8 mouse cellular contexts compared by ENCODE assay signal in the genomic region with DNA sequence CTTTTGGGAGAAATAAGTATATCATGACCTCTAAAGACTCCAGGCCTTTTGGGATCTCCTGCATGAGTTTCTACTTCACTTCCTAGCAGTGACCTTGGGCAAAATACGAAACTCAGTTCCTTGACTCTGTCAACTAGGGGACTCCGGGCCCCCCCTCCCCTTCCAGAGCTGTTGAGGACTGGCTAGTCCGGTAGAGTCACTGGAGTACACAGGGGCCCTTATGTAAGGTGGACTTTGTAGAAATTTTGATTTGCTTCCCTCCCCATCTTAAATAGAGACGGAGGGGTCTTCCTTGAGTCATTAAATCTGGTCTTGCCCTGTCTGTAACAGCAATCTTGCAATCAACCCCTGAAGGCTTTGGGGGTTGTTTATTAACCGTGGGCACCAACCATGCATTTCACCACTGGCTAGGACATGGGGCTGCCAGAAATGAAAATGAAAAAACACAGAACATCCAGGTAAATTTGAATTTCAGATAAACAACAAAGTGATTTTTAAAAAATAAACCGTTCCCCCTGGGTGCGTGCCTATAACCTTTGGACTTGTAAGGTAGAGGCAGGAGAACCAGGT. TPM values are rescaled to one million over a fixed set of nuclear protein-coding genes. Genes with fewer than 3 reads are reported as not detected.
DNase-seq lines count a peak whose midpoint lies in the region; ATAC-seq and TF ChIP-seq lines count a peak whose summit lies in the region.

No protein-coding gene starts in this region.

- peak overlapping the region; percentile 93 for H3K27ac ChIP-seq in liver, adult 2 months (replicated peaks; ENCODE audit: insufficient read depth, low read depth, low read length)
- H3K27ac ChIP-seq in forebrain, embryonic 15.5 days (replicated peaks) = peak overlapping the region; percentile 100
- H3K27ac ChIP-seq in neural tube, embryonic 14.5 days (ENCODE audit: low read depth, low read length) = peak overlapping the region; percentile 98

- H3K27me3 ChIP-seq in liver, adult 2 months (ENCODE audit: control insufficient read depth, insufficient read depth, low read length) = no peaks in the 10 kb centered on the region
- H3K27me3 ChIP-seq in forebrain, embryonic 15.5 days = no peaks in the 10 kb centered on the region
- no peaks in the 10 kb centered on the region for H3K27me3 ChIP-seq in neural tube, embryonic 14.5 days (ENCODE audit: control insufficient read depth, insufficient read depth, low read length)

- H3K4me2 ChIP-seq in forebrain, embryonic 15.5 days (replicated peaks) = peak overlapping the region; percentile 75
- peak overlapping the region; percentile 90 for H3K4me2 ChIP-seq in neural tube, embryonic 14.5 days (ENCODE audit: low read depth, low read length)

- no peak for TF ChIP-seq POLR2A in liver, adult 2 months (IDR thresholded peaks at IDR 0.05; ENCODE audit: extremely low read depth, insufficient read depth, low read length)

- H3K9me3 ChIP-seq in forebrain, embryonic 15.5 days = no peaks in the 10 kb centered on the region
- no peaks in the 10 kb centered on the region for H3K9me3 ChIP-seq in neural tube, embryonic 14.5 days (ENCODE audit: control insufficient read depth, low read length)

- TF ChIP-seq CTCF in liver, adult 2 months (IDR thresholded peaks at IDR 0.05; ENCODE audit: low read depth, low read length) = no peak

- no peak for ATAC-seq in forebrain, embryonic 15.5 days (replicated peaks)
- no peak for ATAC-seq in neural tube, embryonic 14.5 days (ENCODE audit: low read depth)

- peak; percentile 46 for DNase-seq in liver, adult 2 months (ENCODE audit: extremely low read depth, low read depth, low spot score)
- no peak for DNase-seq in liver
- peak; percentile 65 to 77 for DNase-seq in kidney, postnatal 4 days
- DNase-seq in thymus, postnatal 36 days = no peak
- DNase-seq in yolk sac, embryonic 10.5 days (ENCODE audit: low spot score) = no peak
- no peak for DNase-seq in adrenal gland, adult 18-20 months (ENCODE audit: low spot score in 2 of 2)

- peak overlapping the region; percentile 73 for H3K9ac ChIP-seq in liver, adult 2 months (ENCODE audit: low read depth, low read length)
- H3K9ac ChIP-seq in forebrain, embryonic 15.5 days (replicated peaks) = peak overlapping the region; percentile 97
- peak overlapping the region; percentile 85; the same call in 1 of the 2 replicates for H3K9ac ChIP-seq in neural tube, embryonic 14.5 days (replicated peaks; ENCODE audit: low read depth, low read length)

- WGBS in liver, adult 2 months = 30% methylated on average over 7 of the region's 7 CpGs
- 63% methylated on average over 7 of the region's 7 CpGs for WGBS in forebrain, embryonic 15.5 days
- 48% methylated on average over 7 of the region's 7 CpGs for WGBS in neural tube, embryonic 14.5 days

- H3K4me3 ChIP-seq in liver, adult 2 months (ENCODE audit: insufficient read depth, low read depth, low read length) = peak overlapping the region; percentile 50; the same call in 1 of the 2 replicates
- peak overlapping the region; percentile 93 for H3K4me3 ChIP-seq in forebrain, embryonic 15.5 days
- H3K4me3 ChIP-seq in neural tube, embryonic 14.5 days (ENCODE audit: low read depth, low read length) = peak overlapping the region; percentile 88

- peaks cover 10% of the 10 kb centered on the region for H3K4me1 ChIP-seq in liver, adult 2 months (ENCODE audit: control insufficient read depth, insufficient read depth, low read length)
- peaks cover 53% of the 10 kb centered on the region for H3K4me1 ChIP-seq in forebrain, embryonic 15.5 days
- peaks cover 24% of the 10 kb centered on the region for H3K4me1 ChIP-seq in neural tube, embryonic 14.5 days (ENCODE audit: control insufficient read depth, insufficient read depth, low read length)

- H3K79me2 ChIP-seq in liver, adult 2 months (ENCODE audit: control insufficient read depth, insufficient read depth, low read length) = peaks cover 20% of the 10 kb centered on the region; the same call in 1 of the 2 replicates

- H3K36me3 ChIP-seq in liver, adult 2 months (ENCODE audit: control insufficient read depth, insufficient read depth, low read length) = no peaks in the 10 kb centered on the region
- H3K36me3 ChIP-seq in forebrain, embryonic 15.5 days = no peaks in the 10 kb centered on the region
- H3K36me3 ChIP-seq in neural tube, embryonic 14.5 days (ENCODE audit: control insufficient read depth, insufficient read depth, low read length) = no peaks in the 10 kb centered on the region

RNA-seq across cellular contexts. Expression of gene Bcl7a, which starts 3.2 kb away (rescaled TPM):
- total RNA-seq in liver, adult 2 months (2014; rRNA removed) = 3.0 and 4.0 TPM in 2 replicates
- 3.0 and 3.8 TPM in 2 replicates for polyA plus RNA-seq in liver, adult 2 months (2012; rRNA removed)
- polyA plus RNA-seq in forebrain, embryonic 15.5 days (2015; fragmentation: Nextera tagmentation; extraction: Ambion mirVana) = 80.6 and 89.3 TPM in 2 replicates
- polyA plus RNA-seq in neural tube, embryonic 14.5 days (2014; fragmentation: Nextera tagmentation; extraction: Ambion mirVana) = 38.7 and 40.8 TPM in 2 replicates
- total RNA-seq in adrenal gland, adult 18-20 months (2021) = 1 to 10 TPM; 6.9 to 7.1 TPM

RNA-seq across cellular contexts. Expression of gene Mlxip, which starts 47.8 kb away (rescaled TPM):
- 2.0 and 2.7 TPM in 2 replicates for total RNA-seq in liver, adult 2 months (2014; rRNA removed)
- 3.6 and 5.1 TPM in 2 replicates for polyA plus RNA-seq in liver, adult 2 months (2012; rRNA removed)
- polyA plus RNA-seq in forebrain, embryonic 15.5 days (2015; fragmentation: Nextera tagmentation; extraction: Ambion mirVana) = 16.9 and 17.0 TPM in 2 replicates
- polyA plus RNA-seq in neural tube, embryonic 14.5 days (2014; fragmentation: Nextera tagmentation; extraction: Ambion mirVana) = 24.4 and 26.7 TPM in 2 replicates
- 10 to 100 TPM; 18.5 to 26.8 TPM for total RNA-seq in adrenal gland, adult 18-20 months (2021)

Comparison
In these comparisons a context has a peak if more than half of its experiments do, and no peak if none do; other contexts are left out.
1. DNase-seq: peak in liver, adult 2 months (single experiment) and kidney, postnatal 4 days (2 of 2); none in liver (single experiment), thymus, postnatal 36 days (0 of 2), yolk sac, embryonic 10.5 days (single experiment) and adrenal gland, adult 18-20 months (0 of 2).
2. Peak in every context shown above with its lines, with median percentiles within 50 percentile points of each other: H3K27ac ChIP-seq, H3K4me3 ChIP-seq and H3K9ac ChIP-seq.